Mouse (Mus musculus) gastrocnemius, adult 2 months (tissue): ENCODE data around the gene Inafm1. TPM values are rescaled to one million over a fixed set of nuclear protein-coding genes. Genes with fewer than 3 reads are reported as not detected.
A peak's percentile ranks its signal among the peaks of the same experiment; 100 is the strongest.

Experiments
- DNase-seq: peaks from one replicate; pipeline ENCODE4 v3.0.0; 2022
- H3K27ac ChIP-seq: fragments of 200-600 bp; 2 replicates; pipeline ENCODE4 v1.8.1; 2022; ENCODE audit warnings: mild to moderate bottlenecking
- H3K4me3 ChIP-seq: fragments of 200-600 bp; 2 replicates; pipeline ENCODE4 v1.8.1; 2022; ENCODE audit warnings: mild to moderate bottlenecking, moderate library complexity
- CTCF ChIP-seq: fragments of 200-600 bp; IDR thresholded peaks from 2 replicates; pipeline ENCODE4 v1.8.1; 2022; ENCODE audit warnings: antibody characterized with exemption, mild to moderate bottlenecking, moderate library complexity
- intact Hi-C: fragments of 180-260 bp; cut with DNase I; formaldehyde crosslinking; loops from one replicate; pipeline ENCODE4 v1.15.1; 2025
- total RNA-seq, 2 experiments: library from RNA; stranded (reverse); gene quantifications; 2 replicates each; pipeline ENCODE4 v1.2.3; 2021

The Inafm1 gene
- total RNA-seq, 2 experiments from 2014 or later, result 15.7 to 15.8 TPM

DNA sequence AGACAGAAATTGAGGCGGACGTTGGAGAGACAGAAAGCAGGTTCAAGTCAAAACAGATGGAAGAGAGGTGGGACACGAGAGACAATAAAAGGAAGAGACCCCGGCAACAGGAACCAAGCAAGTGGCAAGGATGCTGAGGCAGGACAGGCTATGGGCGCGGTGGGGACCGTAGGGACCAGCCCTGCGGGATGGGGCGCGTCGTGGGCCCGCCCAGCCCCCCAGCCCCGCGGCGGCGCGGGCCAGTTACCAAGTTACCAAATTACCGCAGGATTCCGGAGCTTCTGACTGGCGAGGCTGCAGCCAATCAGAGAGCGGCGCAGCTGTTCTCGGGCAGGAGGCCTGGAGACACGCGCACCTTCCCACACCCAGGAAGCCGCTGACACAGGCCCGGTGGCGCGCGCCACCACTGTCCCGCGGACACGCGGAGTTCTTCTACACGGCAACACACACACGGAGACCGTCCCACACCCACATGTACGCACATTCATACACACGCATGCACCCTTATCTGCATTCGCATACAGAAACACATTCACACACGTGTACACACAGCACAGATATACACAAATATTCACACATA, 22.0 kb upstream of the Inafm1 start:
- TF ChIP-seq CTCF, result no peak
- Histone ChIP-seq H3K27ac (peak overlapping the region; percentile 95), H3K4me3 (peak overlapping the region; percentile 80)
- DNase-seq, result peak; percentile 93
- intact Hi-C loops, result loop anchor here (1.0 to 10.0 kb wide), 3 partner anchors 18 to 322 kb away; no protein-coding TSS in a partner anchor

DNA sequence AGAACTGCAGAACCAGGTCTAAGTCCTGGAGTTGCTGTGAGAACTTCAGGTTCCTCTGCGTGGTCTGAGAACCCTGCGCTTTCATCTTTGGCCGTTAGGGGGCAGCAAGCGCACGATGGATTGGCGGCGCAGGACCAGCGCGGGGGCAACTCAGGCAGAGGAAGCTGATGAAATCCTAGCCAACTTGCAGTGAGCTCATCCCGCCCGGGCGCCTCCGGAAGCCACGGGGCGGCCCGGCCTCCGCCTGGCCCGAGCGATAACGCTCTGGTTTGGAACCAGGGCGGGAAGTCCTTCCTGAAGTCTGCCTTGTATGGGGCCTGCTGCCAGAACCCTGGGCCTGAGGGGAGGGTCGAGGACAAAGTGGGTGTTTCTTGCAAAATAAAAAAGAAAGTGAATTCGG, 21.4 kb upstream of the Inafm1 start:
- peak; percentile 93 for TF ChIP-seq CTCF
- DNase-seq, result peak; percentile 95
- intact Hi-C loops, result loop anchor here (1.0 to 10.0 kb wide), 5 partner anchors 18 to 322 kb away; no protein-coding TSS in a partner anchor
- H3K4me3 ChIP-seq, result peak overlapping the region; percentile 80
- H3K27ac ChIP-seq, result peak overlapping the region; percentile 95

DNA sequence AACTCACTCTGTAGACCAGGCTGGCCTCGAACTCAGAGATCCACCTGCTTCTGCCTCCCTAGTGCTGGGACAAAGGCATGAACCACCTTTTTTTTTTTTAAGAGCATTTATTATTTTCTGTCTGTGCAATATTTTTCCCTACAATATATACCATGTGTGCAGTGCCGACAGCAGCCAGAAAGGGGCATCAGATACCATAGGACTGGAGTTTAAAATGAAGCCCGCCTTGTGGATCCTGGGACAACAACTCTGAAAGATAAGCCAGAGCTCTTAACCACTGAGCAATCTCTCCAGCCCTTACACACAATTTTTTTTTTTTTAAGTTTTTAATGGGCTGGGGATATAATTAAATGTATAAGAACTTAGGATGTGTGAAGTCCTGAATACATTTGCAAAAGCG, 20.9 kb upstream of the Inafm1 start:
- intact Hi-C loops, result loop anchor here (1.0 to 10.0 kb wide), 3 partner anchors 32 to 170 kb away; no protein-coding TSS in a partner anchor
- Histone ChIP-seq H3K4me3 (peak overlapping the region; percentile 80; the same call in 1 of the 2 replicates), H3K27ac (peak overlapping the region; percentile 95)
- no peak for TF ChIP-seq CTCF
- DNase-seq, result no peak

DNA sequence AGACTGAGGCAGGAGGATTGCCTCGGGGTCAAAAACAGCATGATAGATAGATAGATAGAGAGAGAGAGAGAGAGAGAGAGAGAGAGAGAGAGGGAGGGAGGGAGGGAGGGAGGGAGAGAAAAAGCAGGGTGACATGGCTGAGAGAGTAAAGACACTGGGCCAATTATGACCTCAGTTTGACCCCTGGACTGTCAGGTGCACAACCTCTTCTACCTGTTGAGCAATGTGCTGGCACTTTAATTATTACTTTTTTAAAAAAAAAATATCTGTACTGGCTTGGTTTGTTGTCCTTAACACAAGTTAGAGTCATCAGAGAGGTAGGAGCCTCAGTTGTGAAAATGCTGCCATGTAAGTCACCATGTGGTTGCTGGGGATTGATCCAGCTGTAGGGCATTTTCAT, 14.4 kb upstream of the Inafm1 start:
- no peak for TF ChIP-seq CTCF
- no peak for DNase-seq
- intact Hi-C loops, result no loop called here
- Histone ChIP-seq H3K27ac (no peak overlapping the region), H3K4me3 (no peak overlapping the region)

DNA sequence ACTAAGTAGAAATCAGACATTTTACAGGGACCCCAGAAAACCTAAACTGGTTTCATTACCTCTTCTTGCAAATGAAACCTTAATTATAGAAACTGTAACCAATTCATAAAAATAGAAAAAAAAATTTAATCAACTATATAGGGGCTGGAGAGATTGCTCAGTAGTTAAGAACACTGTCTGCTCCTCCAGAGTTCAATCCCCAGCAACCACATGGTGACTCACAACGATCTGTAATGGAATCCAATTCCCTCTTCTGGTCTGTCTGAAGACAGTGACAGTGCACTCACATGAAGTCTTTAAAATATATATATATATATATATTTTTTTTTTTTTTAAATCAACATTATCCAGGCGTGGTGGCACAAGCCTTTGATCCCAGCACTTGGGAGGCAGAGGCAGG, 13.6 kb upstream of the Inafm1 start:
- no peak for TF ChIP-seq CTCF
- peak overlapping the region; percentile 83 for H3K4me3 ChIP-seq
- peak overlapping the region; percentile 99 for H3K27ac ChIP-seq
- DNase-seq, result no peak
- intact Hi-C loops, result no loop called here

DNA sequence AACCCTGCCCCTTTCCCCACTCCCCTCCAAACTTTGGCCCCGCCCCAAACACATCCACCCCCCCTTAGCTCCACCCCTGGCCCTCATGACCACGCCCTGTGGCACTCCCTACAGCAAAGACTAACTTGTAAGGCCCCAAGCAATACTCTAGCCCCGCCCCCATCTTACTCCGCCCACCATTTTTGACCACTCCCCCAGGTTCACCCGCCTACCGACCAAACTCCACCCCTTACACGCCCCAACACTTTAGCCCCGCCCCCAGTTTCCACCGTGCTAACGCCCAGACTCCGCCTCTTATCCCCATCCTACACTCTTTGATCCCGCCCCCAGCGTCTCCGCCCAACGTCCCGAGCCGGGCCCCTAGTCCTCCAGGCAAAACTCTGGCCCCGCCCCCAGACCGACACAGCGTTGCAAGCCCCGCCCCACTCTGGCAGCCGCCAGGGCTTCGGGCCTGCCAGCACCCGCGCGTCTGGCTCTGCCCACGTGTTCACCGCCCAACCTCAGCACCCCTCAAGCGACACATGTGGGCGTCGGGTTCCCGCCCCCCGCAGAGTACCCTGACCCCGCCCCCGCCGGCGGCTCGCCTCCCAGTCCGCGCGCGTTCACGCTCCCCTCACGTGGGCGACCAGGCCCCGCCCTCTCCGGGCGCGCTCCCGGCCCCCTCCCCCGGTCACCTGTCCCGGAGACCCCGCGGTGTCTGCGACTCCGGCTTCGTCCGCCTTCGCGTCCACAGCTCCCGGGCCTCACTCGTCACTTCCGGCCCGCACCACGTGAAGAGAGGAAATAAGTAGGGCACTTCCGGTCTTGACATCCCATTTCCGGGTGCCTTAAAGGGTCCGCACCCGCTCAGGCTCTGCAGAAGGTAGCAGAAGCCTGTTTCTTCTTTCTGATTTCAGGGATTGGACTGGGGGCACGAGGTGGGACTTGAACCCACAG, 12.9 kb upstream of the Inafm1 start, which contains the start of gene Ccdc9:
Gene Ccdc9 (minus strand): TSS at position 770 of the 936 bp plus-strand sequence.
- peak within 1 kb of the TSS; percentile 83 for H3K4me3 ChIP-seq
- intact Hi-C loops, result no loop called here
- TF ChIP-seq CTCF, result no peak
- peak within 1 kb of the TSS; percentile 99 for H3K27ac ChIP-seq
- DNase-seq, result peak; percentile 100

DNA sequence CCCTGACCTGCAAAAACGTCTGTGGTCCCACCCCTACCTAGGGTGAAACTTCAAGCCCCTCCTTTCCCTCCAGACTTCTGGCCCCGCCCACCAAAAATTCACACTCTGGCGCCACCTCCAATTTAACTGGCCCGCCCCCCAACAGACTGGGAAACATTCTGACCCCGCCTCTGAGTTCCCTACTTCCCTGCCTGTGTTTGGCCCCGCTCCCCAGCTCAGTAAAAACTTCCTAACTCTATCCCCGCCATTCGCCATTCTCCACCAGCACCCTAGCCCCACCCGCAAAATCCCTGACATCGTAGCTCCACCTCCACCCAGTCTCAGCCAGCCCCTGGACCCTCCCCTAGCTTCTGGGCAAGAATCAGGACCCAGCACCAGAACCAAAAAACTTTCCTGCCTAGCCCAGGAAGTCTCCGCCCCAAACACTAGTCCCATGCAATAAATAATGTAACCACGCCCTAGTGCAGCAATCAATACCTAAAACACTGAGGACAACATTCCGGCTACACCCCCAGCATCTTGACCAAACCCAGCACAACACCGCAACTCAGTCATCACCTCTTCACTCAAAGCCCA, 12.1 kb upstream of the Inafm1 start:
- peak; percentile 84 for DNase-seq
- intact Hi-C loops, result no loop called here
- Histone ChIP-seq H3K27ac (peak overlapping the region; percentile 99), H3K4me3 (peak overlapping the region; percentile 83)
- TF ChIP-seq CTCF, result no peak

DNA sequence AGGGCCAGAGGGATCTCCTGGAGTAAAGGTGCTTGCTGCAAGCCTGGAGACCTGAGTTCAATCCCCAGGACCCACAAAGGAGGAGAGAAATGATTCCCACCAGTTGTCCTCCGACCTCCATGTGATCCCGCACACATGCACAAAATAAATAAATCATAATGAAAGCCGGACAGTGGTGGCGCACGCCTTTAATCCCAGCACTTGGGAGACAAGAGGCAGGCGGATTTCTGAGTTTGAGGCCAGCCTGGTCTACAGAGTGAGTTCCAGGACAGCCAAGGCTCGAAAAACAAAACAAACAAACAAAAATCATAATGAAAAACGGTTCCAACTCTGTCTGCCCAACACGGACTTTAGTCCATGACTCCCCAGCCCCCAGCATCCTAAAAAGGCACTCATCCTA, 11.5 kb upstream of the Inafm1 start:
- no peak for TF ChIP-seq CTCF
- DNase-seq, result no peak
- Histone ChIP-seq H3K4me3 (peak overlapping the region; percentile 83), H3K27ac (peak overlapping the region; percentile 99)
- intact Hi-C loops, result no loop called here

DNA sequence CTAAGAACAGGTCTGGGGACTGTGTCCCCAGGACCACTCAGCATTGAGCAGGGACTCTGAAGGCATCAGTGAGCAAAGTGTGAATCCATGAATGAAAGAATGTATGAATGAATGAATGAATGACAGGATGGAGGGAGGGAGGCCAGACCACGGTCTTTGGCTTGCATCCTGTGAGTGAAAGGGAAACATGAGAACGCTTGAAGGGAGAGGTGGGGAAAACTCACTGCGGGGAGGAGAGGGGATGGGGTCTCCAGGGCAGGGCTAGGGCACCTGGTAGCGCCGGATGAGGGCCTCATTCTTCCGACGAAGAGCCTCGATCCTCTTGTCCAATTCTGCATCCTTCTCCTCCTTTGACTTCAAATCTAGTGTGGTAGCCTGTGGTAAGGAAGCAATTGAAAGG, 10.6 kb upstream of the Inafm1 start:
- intact Hi-C loops, result no loop called here
- no peak for DNase-seq
- TF ChIP-seq CTCF, result no peak

DNA sequence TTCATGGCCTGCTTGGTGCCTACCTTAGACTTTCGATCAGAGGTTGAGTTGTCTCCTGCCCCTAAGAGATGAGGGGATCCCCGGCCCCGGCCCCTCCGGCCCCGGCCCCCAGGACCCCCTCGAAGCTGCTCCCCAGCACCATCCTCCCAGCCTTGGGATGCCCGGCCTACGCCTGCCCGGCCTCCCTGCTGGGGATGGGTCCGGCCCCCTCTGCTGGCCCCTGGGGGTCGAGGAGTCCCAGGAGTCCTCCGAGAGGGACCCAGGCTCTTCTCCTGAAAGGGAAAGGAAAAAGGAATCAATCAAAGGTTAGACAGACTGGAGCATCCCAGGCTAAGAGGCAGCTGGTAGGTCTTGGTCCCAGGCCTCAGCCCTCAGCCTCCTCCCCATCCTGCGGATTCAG, 8.9 kb upstream of the Inafm1 start:
- H3K27ac ChIP-seq, result no peak overlapping the region
- DNase-seq, result no peak
- intact Hi-C loops, result no loop called here
- H3K4me3 ChIP-seq, result no peak overlapping the region
- no peak for TF ChIP-seq CTCF

More for the DNA sequence above, 10.6 kb upstream of the Inafm1 start:
- Histone ChIP-seq H3K4me3 (no peak overlapping the region), H3K27ac (no peak overlapping the region)

DNA sequence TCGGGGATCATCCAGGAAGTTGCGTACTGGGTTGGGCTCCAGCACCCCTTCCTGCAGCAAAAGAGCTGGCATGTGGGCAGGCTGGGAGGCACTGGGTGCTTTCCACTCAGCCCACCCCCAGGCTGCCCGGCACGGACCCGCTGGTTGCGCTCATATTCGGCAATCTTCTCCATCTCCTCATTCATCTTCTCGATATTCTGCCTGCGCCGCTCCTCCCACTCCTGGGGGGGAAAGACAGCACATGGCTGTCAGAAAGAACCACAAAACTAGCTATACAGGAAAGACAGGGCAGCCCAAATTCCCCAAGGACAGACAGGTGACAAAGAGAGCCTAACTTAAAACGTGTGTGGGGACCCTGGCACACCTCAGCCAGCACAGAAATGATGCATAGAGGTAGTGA, 7.3 kb upstream of the Inafm1 start:
- DNase-seq, result no peak

DNA sequence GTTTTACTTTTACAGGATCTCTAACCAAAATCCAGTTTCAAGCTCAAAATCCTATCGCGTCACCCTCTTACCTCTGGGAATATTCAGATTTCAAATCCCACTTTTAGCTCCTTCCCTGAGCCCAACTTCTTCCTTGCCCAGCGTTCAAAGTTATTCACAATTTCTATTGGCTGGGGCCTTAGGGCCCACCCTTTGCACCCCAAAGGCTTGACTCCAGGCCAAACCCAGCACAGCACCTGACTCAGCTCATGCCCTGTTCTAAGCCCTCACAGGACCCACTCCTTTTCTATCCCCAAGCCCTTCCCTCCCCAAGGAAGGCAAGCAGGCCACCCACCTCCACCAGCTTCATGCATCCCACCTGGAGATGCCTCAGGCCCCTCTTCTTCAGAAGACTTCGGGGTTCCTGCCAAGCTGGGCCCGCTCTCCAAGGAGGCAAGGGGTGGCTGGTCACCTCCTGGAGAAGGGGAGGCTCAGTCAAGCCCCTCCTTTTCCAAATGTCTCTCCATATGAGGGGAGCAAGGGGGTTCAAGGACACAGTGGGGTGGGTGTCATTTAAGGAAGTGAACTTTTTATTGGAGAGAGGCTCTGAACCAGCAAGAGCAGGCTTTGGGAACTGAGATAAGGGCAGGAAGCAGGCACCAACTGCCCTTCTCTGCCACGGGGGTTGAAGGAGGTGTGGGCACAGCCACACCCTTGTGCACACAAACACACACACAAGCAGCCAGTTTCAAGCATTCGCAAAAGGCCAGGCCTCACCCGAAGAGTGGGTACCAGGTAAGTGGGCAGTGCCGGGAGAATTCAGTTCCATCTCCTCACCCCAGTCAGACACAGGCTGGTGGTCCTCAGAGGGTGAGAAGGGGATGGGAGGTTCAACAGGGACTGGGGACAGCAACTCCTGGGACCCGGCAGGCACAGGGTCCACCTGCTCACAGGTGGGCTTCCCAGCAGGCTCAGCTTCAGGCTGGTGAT, 1.8 kb upstream of the Inafm1 start:
- H3K27ac ChIP-seq, result no peak overlapping the region
- TF ChIP-seq CTCF, result no peak
- DNase-seq, result no peak
- H3K4me3 ChIP-seq, result no peak overlapping the region
- intact Hi-C loops, result no loop called here

More for the DNA sequence above, 7.3 kb upstream of the Inafm1 start:
- Histone ChIP-seq H3K27ac (no peak overlapping the region), H3K4me3 (no peak overlapping the region)
- TF ChIP-seq CTCF, result no peak
- intact Hi-C loops, result no loop called here
